Mouse (Mus musculus) large intestine, adult 2 months (tissue): Measurements from ENCODE around the gene Nubp2. TPM values are rescaled to one million over a fixed set of nuclear protein-coding genes. Genes with fewer than 3 reads are reported as not detected.

Experiments
- DNase-seq: peaks from one replicate; pipeline ENCODE4 v3.0.0-alpha.2; 2012; ENCODE audit warnings: low read depth, low spot score
- WGBS: fragments of 180-500 bp; shearing (Covaris S2); methylation state at CpG from one replicate; pipeline ENCODE4 v1.1.7; 2018; 5-methylcytosine and 5-hydroxymethylcytosine counted together
- polyA plus RNA-seq: library from polyadenylated mRNA; depleted of rRNA; stranded (reverse); fragments of >200 nt; gene quantifications from 2 replicates; pipeline ENCODE4 v1.2.3, GENCODE M21; 2012; rRNA removed

The Nubp2 gene
- polyA plus RNA-seq, 1 experiment: 41.3 TPM

GRCm38 (mm10) chr17:24839842-24840241 is 46.3 kb downstream of the Nubp2 start, which contains the start of gene Hagh:
Gene Hagh, plus strand, starts transcription at chr17:24840143.
- 74% methylated on average over 8 of the region's 8 CpGs for WGBS
- no peak for DNase-seq

Other genes with a start within 250 kb of the Nubp2 start
- gene Slc9a3r2, start 236.0 kb downstream of the Nubp2 start, polyA plus RNA-seq: 30.0 and 37.4 TPM in 2 replicates
- gene Npw, start 227.9 kb downstream of the Nubp2 start, polyA plus RNA-seq: not detected in 2 replicates
- gene Zfp598, start 216.7 kb downstream of the Nubp2 start, polyA plus RNA-seq: 52.1 and 78.3 TPM in 2 replicates
- gene Syngr3, start 196.4 kb downstream of the Nubp2 start, polyA plus RNA-seq: 1.8 and 2.7 TPM in 2 replicates
- 22.8 and 22.9 TPM in 2 replicates for gene Gfer, start 190.2 kb downstream of the Nubp2 start, polyA plus RNA-seq
- gene Noxo1, start 190.1 kb downstream of the Nubp2 start, polyA plus RNA-seq: 181 and 212 TPM in 2 replicates
- 46.1 and 51.7 TPM in 2 replicates for gene Tbl3, start 178.7 kb downstream of the Nubp2 start, polyA plus RNA-seq
- 0.12 and 0.35 TPM in 2 replicates for gene Rnf151, start 168.3 kb downstream of the Nubp2 start, polyA plus RNA-seq
- gene Rps2, start 168.2 kb downstream of the Nubp2 start, polyA plus RNA-seq: 3,715 and 4,974 TPM in 2 replicates
- 371 and 397 TPM in 2 replicates for gene Ndufb10, start 161.9 kb downstream of the Nubp2 start, polyA plus RNA-seq
- gene Rpl3l, start 158.5 kb downstream of the Nubp2 start, polyA plus RNA-seq: 0.10 and 0.22 TPM in 2 replicates
- gene Msrb1, start 149.7 kb downstream of the Nubp2 start, polyA plus RNA-seq: 96.0 and 103 TPM in 2 replicates
- gene Hs3st6, start 133.4 kb downstream of the Nubp2 start, polyA plus RNA-seq: 0.98 and 1.7 TPM in 2 replicates
- 0.05 TPM in 1 of 2 replicates, not detected in the other for gene Meiob, start 82.1 kb downstream of the Nubp2 start, polyA plus RNA-seq
- gene Hagh, start 46.2 kb downstream of the Nubp2 start, polyA plus RNA-seq: 105 and 239 TPM in 2 replicates
- gene Fahd1, start 36.0 kb downstream of the Nubp2 start, polyA plus RNA-seq: 54.7 and 121 TPM in 2 replicates
- 1.1 and 1.4 TPM in 2 replicates for gene Igfals, start 20.4 kb downstream of the Nubp2 start, polyA plus RNA-seq
- gene Spsb3, start 294 bp upstream of the Nubp2 start, polyA plus RNA-seq: 57.4 and 70.5 TPM in 2 replicates
- gene Eme2, start 8.7 kb upstream of the Nubp2 start, polyA plus RNA-seq: 21.6 and 34.0 TPM in 2 replicates
- 119 and 144 TPM in 2 replicates for gene Mrps34, start 8.8 kb upstream of the Nubp2 start, polyA plus RNA-seq
- gene Nme3, start 10.2 kb upstream of the Nubp2 start, polyA plus RNA-seq: 61.2 and 62.9 TPM in 2 replicates
- gene Mapk8ip3, start 50.6 kb upstream of the Nubp2 start, polyA plus RNA-seq: 41.0 and 69.6 TPM in 2 replicates
- 35.4 and 42.4 TPM in 2 replicates for gene Jpt2, start 74.3 kb upstream of the Nubp2 start, polyA plus RNA-seq
- gene Cramp1l, start 129.4 kb upstream of the Nubp2 start, polyA plus RNA-seq: 8.0 and 15.1 TPM in 2 replicates
- gene Ift140, start 129.7 kb upstream of the Nubp2 start, polyA plus RNA-seq: 7.8 and 9.4 TPM in 2 replicates
- gene Tmem204, start 197.2 kb upstream of the Nubp2 start, polyA plus RNA-seq: 16.7 and 18.5 TPM in 2 replicates
- 9.4 and 12.2 TPM in 2 replicates for gene Telo2, start 229.6 kb upstream of the Nubp2 start, polyA plus RNA-seq
- 0.07 and 0.10 TPM in 2 replicates for gene Ptx4, start 234.4 kb upstream of the Nubp2 start, polyA plus RNA-seq
- 17.1 and 21.7 TPM in 2 replicates for gene Clcn7, start 247.0 kb upstream of the Nubp2 start, polyA plus RNA-seq